Mouse (Mus musculus): ENCODE data around the gene Ugt1a6b.

Gene Ugt1a6b

GRCm38 (mm10) chr1:88240072-88240471 lies 137.0 kb downstream of the Ugt1a6b start:
- DNase-seq (ENCODE audit: low read depth, low spot score) = no peak

- no peak for DNase-seq (ENCODE audit: low read depth, low spot score)
Measured at GRCm38 (mm10) chr1:88240579-88240978, 137.5 kb downstream of the Ugt1a6b start.

- no peak for DNase-seq (ENCODE audit: low read depth, low spot score)
Measured at GRCm38 (mm10) chr1:88243861-88244260, 140.8 kb downstream of the Ugt1a6b start.

GRCm38 (mm10) chr1:88245881-88246280 lies 142.8 kb downstream of the Ugt1a6b start:
- DNase-seq (ENCODE audit: low read depth, low spot score) = no peak

- DNase-seq (ENCODE audit: low read depth, low spot score) = no peak
Measured at GRCm38 (mm10) chr1:88246386-88246785, 143.3 kb downstream of the Ugt1a6b start.

GRCm38 (mm10) chr1:88247660-88248059 lies 144.6 kb downstream of the Ugt1a6b start:
- DNase-seq (ENCODE audit: low read depth, low spot score) = no peak

- no peak for DNase-seq (ENCODE audit: low read depth, low spot score)
Measured at GRCm38 (mm10) chr1:88248658-88249057, 145.6 kb downstream of the Ugt1a6b start.

- DNase-seq (ENCODE audit: low read depth, low spot score) = no peak
Measured at GRCm38 (mm10) chr1:88249596-88249995, 146.5 kb downstream of the Ugt1a6b start.

GRCm38 (mm10) chr1:88250023-88250422 lies 147.0 kb downstream of the Ugt1a6b start:
- DNase-seq (ENCODE audit: low read depth, low spot score) = no peak

- DNase-seq (ENCODE audit: low read depth, low spot score) = no peak
Measured at GRCm38 (mm10) chr1:88253106-88253505, 150.1 kb downstream of the Ugt1a6b start.

GRCm38 (mm10) chr1:88253540-88253939 lies 150.5 kb downstream of the Ugt1a6b start:
- no peak for DNase-seq (ENCODE audit: low read depth, low spot score)

- DNase-seq (ENCODE audit: low read depth, low spot score) = no peak
Measured at GRCm38 (mm10) chr1:88254793-88255465, 151.9 kb downstream of the Ugt1a6b start.

- no peak for DNase-seq (ENCODE audit: low read depth, low spot score)
Measured at GRCm38 (mm10) chr1:88255466-88255857, 152.4 kb downstream of the Ugt1a6b start.

- DNase-seq (ENCODE audit: low read depth, low spot score) = no peak
Measured at GRCm38 (mm10) chr1:88255989-88256754, 153.1 kb downstream of the Ugt1a6b start.

GRCm38 (mm10) chr1:88256886-88257663 lies 154.0 kb downstream of the Ugt1a6b start:
- no peak for DNase-seq (ENCODE audit: low read depth, low spot score)

- DNase-seq (ENCODE audit: low read depth, low spot score) = no peak
Measured at GRCm38 (mm10) chr1:88257681-88258080, 154.6 kb downstream of the Ugt1a6b start.

GRCm38 (mm10) chr1:88258361-88258760 lies 155.3 kb downstream of the Ugt1a6b start:
- DNase-seq (ENCODE audit: low read depth, low spot score) = no peak

- no peak for DNase-seq (ENCODE audit: low read depth, low spot score)
Measured at GRCm38 (mm10) chr1:88258881-88259642, 156.0 kb downstream of the Ugt1a6b start.

GRCm38 (mm10) chr1:88259643-88260024 lies 156.6 kb downstream of the Ugt1a6b start:
- no peak for DNase-seq (ENCODE audit: low read depth, low spot score)

GRCm38 (mm10) chr1:88260114-88260513 lies 157.1 kb downstream of the Ugt1a6b start:
- no peak for DNase-seq (ENCODE audit: low read depth, low spot score)

- no peak for DNase-seq (ENCODE audit: low read depth, low spot score)
Measured at GRCm38 (mm10) chr1:88260604-88261377, 157.7 kb downstream of the Ugt1a6b start.

Measured in skeletal muscle tissue, adult 2 months (tissue).